Mouse (Mus musculus) kidney, adult 2 months (tissue): Measurements from ENCODE around the gene Gm379. TPM values are rescaled to one million over a fixed set of nuclear protein-coding genes. Genes with fewer than 3 reads are reported as not detected.

Source experiments
- DNase-seq: peaks from one replicate; pipeline ENCODE4 v3.0.0; 2021
- H3K27ac ChIP-seq: fragments of 200-500 bp; 2 replicates; pipeline ENCODE4 v1.5.1; 2012; ENCODE audit warnings: low read depth, low read length, control low read depth, inconsistent platforms; ENCODE audit not compliant: insufficient read depth
- H3K27me3 ChIP-seq: fragments of 200-500 bp; replicated peaks from 2 replicates; pipeline ENCODE4 v1.6.1; 2012; ENCODE audit warnings: mild to moderate bottlenecking, moderate library complexity, low read length, inconsistent platforms; ENCODE audit not compliant: control insufficient read depth, insufficient read depth
- H3K36me3 ChIP-seq: fragments of 200-500 bp; 2 replicates; pipeline ENCODE4 v1.6.1; 2012; ENCODE audit warnings: mild to moderate bottlenecking, moderate library complexity, low read length, inconsistent platforms; ENCODE audit not compliant: control insufficient read depth, insufficient read depth
- H3K4me1 ChIP-seq: fragments of 200-500 bp; 2 replicates; pipeline ENCODE4 v1.6.1; 2011; ENCODE audit warnings: low read length; ENCODE audit not compliant: control insufficient read depth, insufficient read depth
- H3K4me3 ChIP-seq: fragments of 200-500 bp; 2 replicates; pipeline ENCODE4 v1.5.1; 2011; ENCODE audit warnings: mild to moderate bottlenecking, low read depth, low read length, control low read depth; ENCODE audit not compliant: insufficient read depth
- CTCF ChIP-seq: fragments of 200-500 bp; conservative IDR thresholded peaks from 2 replicates; pipeline ENCODE4 v1.5.1; 2011; ENCODE audit warnings: low read depth, mild to moderate bottlenecking, control low read depth, low read length, moderate library complexity, mixed read lengths; ENCODE audit not compliant: insufficient read depth, insufficient read length
- POLR2A ChIP-seq: fragments of 200-500 bp; IDR thresholded peaks from one replicate; pipeline ENCODE4 v1.6.1; 2011; ENCODE audit warnings: low read depth, low read length, control low read depth
- WGBS: fragments of 180-500 bp; shearing (Covaris S2); methylation state at CpG from one replicate; pipeline ENCODE4 v1.1.7; 2018; 5-methylcytosine and 5-hydroxymethylcytosine counted together
- polyA plus RNA-seq: library from polyadenylated mRNA; depleted of rRNA; stranded (reverse); fragments of >200 nt; gene quantifications from 2 replicates; pipeline ENCODE4 v1.2.3, GENCODE M21; 2012; rRNA removed

Gm379 gene
- polyA plus RNA-seq = not detected in 2 replicates

DNA sequence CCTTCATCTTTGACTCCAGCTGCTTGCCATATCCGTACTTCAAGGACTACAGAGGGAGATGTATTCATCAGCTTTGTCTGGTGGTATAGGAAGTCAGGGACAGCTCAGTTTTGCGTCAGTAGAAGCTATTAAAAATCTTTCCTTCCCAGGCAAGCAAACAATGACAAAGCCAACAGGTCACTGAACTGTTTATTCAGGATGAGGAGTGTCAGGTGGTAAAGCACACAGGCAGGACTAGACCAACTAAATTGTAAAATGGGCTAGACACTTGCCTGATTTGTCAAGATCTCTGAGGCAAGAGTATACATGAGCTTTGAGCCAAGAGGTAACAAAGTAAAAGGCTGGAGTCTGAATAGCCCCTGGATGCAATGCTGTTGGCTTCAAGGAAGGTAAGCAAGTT is at the start of gene Gm379:
TSS of gene Gm379 (minus strand) at position 7 of the 400 bp plus-strand sequence.
- Histone ChIP-seq H3K4me1 (no peaks in the 10 kb centered on the region), H3K4me3 (no peak within 1 kb of the TSS), H3K27ac (no peak within 1 kb of the TSS), H3K27me3 (no peaks in the 10 kb centered on the region), H3K36me3 (no peaks in the 10 kb centered on the region)
- no peak for DNase-seq
- 28% methylated on average over 2 of the region's 2 CpGs for WGBS
- TF ChIP-seq CTCF = no peak

DNA sequence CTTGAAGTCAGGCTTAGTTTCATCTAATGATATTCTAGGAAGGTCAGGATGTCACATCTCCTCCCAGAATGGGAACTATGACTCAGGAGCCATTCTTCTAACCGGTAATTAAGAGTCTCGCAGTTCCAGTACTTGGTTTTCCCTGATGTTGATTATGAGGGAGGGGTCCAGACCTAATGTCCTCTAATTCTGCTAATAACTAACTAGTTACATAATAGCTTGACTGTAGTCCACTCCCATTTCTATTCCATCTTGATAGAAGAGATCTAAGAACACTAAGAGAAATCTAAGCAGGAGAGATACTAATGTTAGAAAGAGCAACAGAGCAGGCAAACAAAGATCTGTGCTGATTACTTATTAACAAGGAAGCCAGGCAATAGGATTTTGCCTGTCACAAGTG is 39.6 kb upstream of the Gm379 start:
- peak; percentile 12 for DNase-seq
- Histone ChIP-seq H3K27ac (no peak overlapping the region), H3K36me3 (no peaks in the 10 kb centered on the region), H3K4me1 (no peaks in the 10 kb centered on the region), H3K27me3 (no peaks in the 10 kb centered on the region), H3K4me3 (no peak overlapping the region)
- WGBS = 44% methylated on average over 2 of the region's 2 CpGs
- TF ChIP-seq CTCF (no peak), POLR2A (no peak)

DNA sequence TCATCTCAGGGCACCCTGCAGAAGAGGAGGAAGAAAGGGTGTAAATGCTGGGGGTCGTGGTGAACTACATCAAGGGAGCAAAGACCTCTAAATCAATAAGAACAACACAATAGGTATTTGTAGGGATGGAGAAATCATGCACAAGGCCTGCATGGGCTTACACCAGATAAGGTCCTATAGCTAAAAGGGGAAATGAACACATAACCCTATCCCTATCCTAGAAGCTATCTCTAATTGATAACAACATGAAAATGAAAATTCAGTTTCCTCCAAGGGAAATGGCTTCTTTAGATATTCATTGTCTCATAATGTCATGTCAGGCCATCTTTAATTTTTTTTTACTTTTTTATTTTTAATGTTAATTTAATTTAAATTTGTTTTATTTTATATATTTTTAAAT is 4.2 kb upstream of the Gm379 start:
- WGBS = 65% methylated on average over 1 of the region's 1 CpGs
- Histone ChIP-seq H3K27me3 (no peaks in the 10 kb centered on the region), H3K4me1 (no peaks in the 10 kb centered on the region), H3K36me3 (no peaks in the 10 kb centered on the region), H3K4me3 (no peak overlapping the region), H3K27ac (no peak overlapping the region)
- DNase-seq = no peak
- TF ChIP-seq CTCF (no peak), POLR2A (no peak)

DNA sequence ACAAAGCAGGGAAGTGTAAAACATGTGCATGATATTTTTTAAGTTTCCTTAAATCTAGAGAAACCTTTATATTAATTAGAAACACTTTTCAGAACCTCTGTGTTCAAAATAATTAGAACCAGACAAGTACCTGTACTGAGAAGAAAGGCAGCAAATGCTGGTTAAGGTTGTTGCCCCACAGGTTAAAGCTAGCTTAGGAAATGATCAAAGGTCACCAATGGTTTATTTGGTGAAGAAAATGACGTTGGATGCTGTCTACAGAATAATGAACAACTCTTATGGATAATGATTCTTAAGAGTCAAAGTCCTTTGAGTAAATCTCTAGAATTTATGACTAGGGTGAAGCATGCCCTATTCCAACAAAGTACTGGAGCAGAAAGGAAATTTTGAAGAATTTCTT is 42.7 kb downstream of the Gm379 start:
- no peak overlapping the region for H3K27ac ChIP-seq
- no peaks in the 10 kb centered on the region for H3K27me3 ChIP-seq
- H3K4me1 ChIP-seq = no peaks in the 10 kb centered on the region
- WGBS = 39% methylated on average over 1 of the region's 1 CpGs
- H3K4me3 ChIP-seq = no peak overlapping the region
- DNase-seq = peak; percentile 60
- TF ChIP-seq POLR2A (no peak), CTCF (no peak)
- H3K36me3 ChIP-seq = no peaks in the 10 kb centered on the region

DNA sequence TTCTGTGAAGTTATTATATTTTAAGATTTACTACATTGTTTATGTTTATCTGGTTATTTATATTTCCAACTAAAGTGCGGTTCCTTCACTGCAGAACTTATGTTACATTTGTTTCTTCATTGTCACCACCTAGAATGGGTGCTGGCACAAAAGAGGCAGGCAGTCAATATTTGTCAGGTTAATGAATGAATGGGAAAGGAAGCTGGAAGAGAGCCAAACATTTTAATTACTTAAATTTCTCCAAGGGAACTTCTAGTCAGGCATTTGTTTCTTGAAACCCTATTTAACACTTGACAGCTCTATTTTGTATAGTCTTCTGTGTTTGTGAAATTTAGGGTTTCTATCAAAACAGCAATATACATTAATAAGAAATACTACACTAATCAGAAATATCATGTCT is 43.8 kb downstream of the Gm379 start:
- H3K4me3 ChIP-seq = no peak overlapping the region
- no peak overlapping the region for H3K27ac ChIP-seq
- H3K4me1 ChIP-seq = no peaks in the 10 kb centered on the region
- H3K36me3 ChIP-seq = no peaks in the 10 kb centered on the region
- TF ChIP-seq CTCF (no peak), POLR2A (no peak)
- H3K27me3 ChIP-seq = no peaks in the 10 kb centered on the region
- 30% methylated on average over 1 of the region's 1 CpGs for WGBS
- DNase-seq = peak; percentile 57

Other genes starting within 250 kb of the Gm379 start
- gene Brwd3, start 169.5 kb upstream of the Gm379 start, polyA plus RNA-seq = 0.56 and 0.78 TPM in 2 replicates